ENCODE assay signal across 10 mouse cellular contexts in genomic region chr4:59585097-59585496, GRCm38 (mm10). TPM values are rescaled to one million over a fixed set of nuclear protein-coding genes. Genes with fewer than 3 reads are reported as not detected.
A peak's percentile ranks its signal among the peaks of the same experiment; 100 is the strongest.
DNase-seq lines count a peak whose midpoint lies in the region; ATAC-seq and TF ChIP-seq lines count a peak whose summit lies in the region.
"Had no signal": no experiment of that assay in that cellular context is flagged by ENCODE, and none has a peak within 500 bp of the region (broad histone marks: within the 10 kb centered on the region; RNA-seq: fewer than 3 reads in every experiment).

No protein-coding gene starts in this region.

- H3K36me3 ChIP-seq in heart, embryonic 11.5 days (ENCODE audit: control insufficient read depth, insufficient read depth, low read length): no peaks in the 10 kb centered on the region
- H3K36me3 ChIP-seq in heart, embryonic 14.5 days (ENCODE audit: control insufficient read depth, insufficient read depth, low read length): no peaks in the 10 kb centered on the region
- no peaks in the 10 kb centered on the region for H3K36me3 ChIP-seq in stomach, postnatal 0 days (ENCODE audit: control insufficient read depth, insufficient read depth, low read length)
- H3K36me3 ChIP-seq: forebrain, embryonic 10.5 days; midbrain, embryonic 12.5 days had no signal

- TF ChIP-seq CTCF in stomach, postnatal 0 days (IDR thresholded peaks at IDR 0.05; ENCODE audit: low read depth): no peak

- no peaks in the 10 kb centered on the region for H3K27me3 ChIP-seq in heart, embryonic 11.5 days (ENCODE audit: control insufficient read depth, insufficient read depth, low read length)
- H3K27me3 ChIP-seq in heart, embryonic 14.5 days (ENCODE audit: control insufficient read depth, insufficient read depth, low read length): no peaks in the 10 kb centered on the region
- H3K27me3 ChIP-seq in stomach, postnatal 0 days (ENCODE audit: control insufficient read depth, insufficient read depth, low read length): no peaks in the 10 kb centered on the region
- H3K27me3 ChIP-seq: midbrain, embryonic 12.5 days had no signal

- no peak overlapping the region for H3K4me3 ChIP-seq in heart, embryonic 11.5 days (ENCODE audit: low read depth, low read length)
- H3K4me3 ChIP-seq in heart, embryonic 14.5 days (ENCODE audit: control insufficient read depth in 1 of 2, insufficient read depth in 1 of 2, low read depth in 1 of 2, low read length in 2 of 2): no peak overlapping the region
- H3K4me3 ChIP-seq in stomach, postnatal 0 days (ENCODE audit: low read depth, low read length): no peak overlapping the region
- H3K4me3 ChIP-seq: forebrain, embryonic 10.5 days; midbrain, embryonic 12.5 days had no signal

- H3K4me2 ChIP-seq in heart, embryonic 11.5 days: no peak overlapping the region
- peak overlapping the region; percentile 22; the same call in 1 of the 2 replicates for H3K4me2 ChIP-seq in heart, embryonic 14.5 days (ENCODE audit: low read length)
- H3K4me2 ChIP-seq in stomach, postnatal 0 days (replicated peaks; ENCODE audit: low read depth): no peak overlapping the region
- H3K4me2 ChIP-seq: liver, embryonic 11.5 days; midbrain, embryonic 12.5 days had no signal

- no peak overlapping the region for H3K9ac ChIP-seq in heart, embryonic 11.5 days (ENCODE audit: low read depth, low read length)
- no peak overlapping the region for H3K9ac ChIP-seq in heart, embryonic 14.5 days (ENCODE audit: low read length)
- no peak overlapping the region for H3K9ac ChIP-seq in stomach, postnatal 0 days (ENCODE audit: low read length)
- H3K9ac ChIP-seq: midbrain, embryonic 12.5 days had no signal

- H3K4me1 ChIP-seq in heart, embryonic 11.5 days (ENCODE audit: control insufficient read depth, insufficient read depth, low read length): peaks cover under 1% of the 10 kb centered on the region; the same call in 1 of the 2 replicates
- H3K4me1 ChIP-seq in heart, embryonic 14.5 days (ENCODE audit: control insufficient read depth in 2 of 2, insufficient read depth in 2 of 2, low read length in 2 of 2): peaks cover 0 to 7% of the 10 kb centered on the region in 2 experiments; a peak in 2 of 4 replicates
- H3K4me1 ChIP-seq in stomach, postnatal 0 days (replicated peaks; ENCODE audit: control insufficient read depth, insufficient read depth): no peaks in the 10 kb centered on the region

- no peaks in the 10 kb centered on the region for H3K9me3 ChIP-seq in heart, embryonic 11.5 days (replicated peaks; ENCODE audit: control insufficient read depth, low read length)
- H3K9me3 ChIP-seq in heart, embryonic 14.5 days (ENCODE audit: control insufficient read depth, low read length): no peaks in the 10 kb centered on the region
- H3K9me3 ChIP-seq in stomach, postnatal 0 days (ENCODE audit: control insufficient read depth, low read length): no peaks in the 10 kb centered on the region
- H3K9me3 ChIP-seq: forebrain, embryonic 10.5 days; midbrain, embryonic 12.5 days had no signal

- no peak for TF ChIP-seq EP300 in stomach, postnatal 0 days (optimal IDR thresholded peaks at IDR 0.05)

- peak; percentile 62 for DNase-seq in heart, adult 8-10 months (ENCODE audit: low spot score)
- DNase-seq in ovary, postnatal 36 days (ENCODE audit: low spot score): peak; percentile 21
- no peak for DNase-seq in ovary, postnatal 10 days (ENCODE audit: low spot score)
- peak; percentile 72 for DNase-seq in stomach, postnatal 0 days (ENCODE audit: low spot score)
- DNase-seq in left cerebral cortex, adult 8-10 months (ENCODE audit: low spot score in 2 of 2): no peak

- ATAC-seq in heart, embryonic 11.5 days (replicated peaks; ENCODE audit: insufficient number of reproducible peaks, low FRiP score, low TSS enrichment): no peak
- ATAC-seq in heart, embryonic 14.5 days (ENCODE audit: insufficient number of reproducible peaks, insufficient read depth, low FRiP score, low read depth): no peak
- 0 out of 2 replicates have a peak, but pooled peaks have one; percentile 24 for ATAC-seq in stomach, postnatal 0 days (ENCODE audit: low FRiP score, low TSS enrichment)

- WGBS in heart, embryonic 11.5 days (ENCODE audit: insufficient replicate concordance): 81% methylated on average over 5 of the region's 5 CpGs
- 68% methylated on average over 5 of the region's 5 CpGs for WGBS in heart, embryonic 14.5 days
- 76% methylated on average over 5 of the region's 5 CpGs for WGBS in stomach, postnatal 0 days

- H3K27ac ChIP-seq in heart, embryonic 11.5 days (ENCODE audit: low read depth, low read length): no peak overlapping the region
- peak overlapping the region in 1 of 2 experiments; percentile 34; a peak in 1 of 4 replicates for H3K27ac ChIP-seq in heart, embryonic 14.5 days (replicated peaks in 1 of 2; ENCODE audit: control insufficient read depth in 1 of 2, insufficient read depth in 1 of 2, low read depth in 2 of 2, low read length in 2 of 2)
- peak overlapping the region; percentile 30 for H3K27ac ChIP-seq in stomach, postnatal 0 days (replicated peaks)
- H3K27ac ChIP-seq: forebrain, embryonic 10.5 days; midbrain, embryonic 12.5 days had no signal

RNA-seq across cellular contexts. Expression of gene Hsdl2, which starts 3.7 kb away (rescaled TPM):
- total RNA-seq in heart, adult 8-10 months (2022): 100 to 1,000 TPM; 207 to 255 (median 235) TPM
- 30.8 and 34.2 TPM in 2 replicates for polyA plus RNA-seq in heart, embryonic 11.5 days (2014; fragmentation: Nextera tagmentation; extraction: Ambion mirVana)
- 54.0 and 57.4 TPM in 2 replicates for polyA plus RNA-seq in heart, embryonic 14.5 days (2014; fragmentation: Nextera tagmentation; extraction: Ambion mirVana)
- polyA plus RNA-seq in stomach, postnatal 0 days (2015; fragmentation: Nextera tagmentation; extraction: Ambion mirVana): 47.8 and 49.4 TPM in 2 replicates
- total RNA-seq in left cerebral cortex, adult 8-10 months (2022): 10 to 100 TPM; 26.0 to 31.1 (median 29.2) TPM

RNA-seq across cellular contexts. Expression of gene Ptbp3, which starts 35.9 kb away (rescaled TPM):
- 10 to 100 TPM; 18.3 to 25.8 (median 22.7) TPM for total RNA-seq in heart, adult 8-10 months (2022)
- polyA plus RNA-seq in heart, embryonic 11.5 days (2014; fragmentation: Nextera tagmentation; extraction: Ambion mirVana): 48.4 and 51.3 TPM in 2 replicates
- polyA plus RNA-seq in heart, embryonic 14.5 days (2014; fragmentation: Nextera tagmentation; extraction: Ambion mirVana): 37.7 and 38.1 TPM in 2 replicates
- polyA plus RNA-seq in stomach, postnatal 0 days (2015; fragmentation: Nextera tagmentation; extraction: Ambion mirVana): 34.3 and 34.8 TPM in 2 replicates
- total RNA-seq in left cerebral cortex, adult 8-10 months (2022): 10 to 100 TPM; 26.8 to 33.7 (median 29.1) TPM

RNA-seq across cellular contexts. Expression of gene E130308A19Rik, which starts 40.9 kb away (rescaled TPM):
- 1 to 10 TPM; 6.2 to 7.7 (median 7.2) TPM for total RNA-seq in heart, adult 8-10 months (2022)
- 27.0 and 30.5 TPM in 2 replicates for polyA plus RNA-seq in heart, embryonic 11.5 days (2014; fragmentation: Nextera tagmentation; extraction: Ambion mirVana)
- polyA plus RNA-seq in heart, embryonic 14.5 days (2014; fragmentation: Nextera tagmentation; extraction: Ambion mirVana): 25.9 and 27.7 TPM in 2 replicates
- 8.3 and 10.2 TPM in 2 replicates for polyA plus RNA-seq in stomach, postnatal 0 days (2015; fragmentation: Nextera tagmentation; extraction: Ambion mirVana)
- total RNA-seq in left cerebral cortex, adult 8-10 months (2022): 10 to 100 TPM; 12.3 to 14.2 (median 13.2) TPM

Comparison
In these comparisons a context has a peak if more than half of its experiments do, and no peak if none do; other contexts are left out.
1. DNase-seq: peak in heart, adult 8-10 months (single experiment), ovary, postnatal 36 days (single experiment) and stomach, postnatal 0 days (single experiment); none in ovary, postnatal 10 days (single experiment) and left cerebral cortex, adult 8-10 months (0 of 2).